Mouse (Mus musculus): ENCODE results near the gene Rex1bd. TPM values are rescaled to one million over a fixed set of nuclear protein-coding genes. Genes with fewer than 3 reads are reported as not detected.
A peak's percentile ranks its signal among the peaks of the same experiment; 100 is the strongest.

The Rex1bd gene
- polyA plus RNA-seq, 1 experiment from 2014 or later, result 138 TPM

DNA sequence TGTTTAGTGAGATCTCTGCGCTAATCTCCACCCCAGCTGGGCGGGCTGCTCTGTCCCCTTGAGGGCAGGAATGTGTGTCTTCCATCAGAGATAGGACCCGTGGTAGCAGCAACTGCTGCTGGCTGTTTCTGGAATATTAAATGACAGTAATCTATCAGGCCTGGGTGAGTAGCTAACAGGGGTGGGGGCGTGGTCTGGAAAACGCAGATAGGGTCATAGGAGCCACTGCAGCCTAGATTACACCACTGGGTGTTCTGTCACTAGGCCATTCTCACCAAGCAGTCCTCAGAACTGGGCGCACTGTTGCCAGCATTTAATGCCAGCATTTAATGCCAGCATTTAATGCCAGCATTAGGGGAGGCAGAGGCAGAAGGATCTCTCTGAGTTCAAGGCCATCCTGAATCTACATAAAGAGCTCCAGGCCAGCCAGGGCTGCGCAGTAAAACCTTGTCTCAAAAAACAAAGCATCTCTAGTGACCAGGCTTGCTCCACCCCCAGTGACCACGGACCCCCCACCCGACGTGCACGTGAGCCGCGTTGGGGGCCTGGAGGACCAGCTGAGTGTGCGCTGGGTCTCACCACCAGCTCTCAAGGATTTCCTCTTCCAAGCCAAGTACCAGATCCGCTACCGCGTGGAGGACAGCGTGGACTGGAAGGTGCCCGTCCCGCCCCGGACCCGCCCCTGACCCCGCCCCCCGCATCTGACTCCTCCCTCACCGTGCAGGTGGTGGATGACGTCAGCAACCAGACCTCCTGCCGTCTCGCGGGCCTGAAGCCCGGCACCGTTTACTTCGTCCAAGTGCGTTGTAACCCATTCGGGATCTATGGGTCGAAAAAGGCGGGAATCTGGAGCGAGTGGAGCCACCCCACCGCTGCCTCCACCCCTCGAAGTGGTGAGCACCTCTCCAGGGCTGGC, 5.9 kb downstream of the Rex1bd start:
- no peak overlapping the region for H3K4me3 ChIP-seq (ENCODE audit: control insufficient read depth in 1 of 2, insufficient read depth in 1 of 2, low read depth in 1 of 2, low read length in 2 of 2)
- H3K4me1 ChIP-seq (ENCODE audit: control insufficient read depth in 2 of 2, insufficient read depth in 2 of 2, low read length in 2 of 2), result peaks cover 14 to 32% of the 10 kb centered on the region in 2 experiments
- no peak overlapping the region for H3K27ac ChIP-seq (replicated peaks in 1 of 2; ENCODE audit: control insufficient read depth in 1 of 2, insufficient read depth in 1 of 2, low read depth in 2 of 2, low read length in 2 of 2)
- 9% methylated on average over 39 of the region's 39 CpGs for WGBS
- H3K9ac ChIP-seq (ENCODE audit: low read length), result no peak overlapping the region
- H3K4me2 ChIP-seq (ENCODE audit: low read length), result peak overlapping the region; percentile 31; the same call in 1 of the 2 replicates
- no peaks in the 10 kb centered on the region for H3K9me3 ChIP-seq (ENCODE audit: control insufficient read depth, low read length)
- H3K36me3 ChIP-seq (ENCODE audit: control insufficient read depth, insufficient read depth, low read length), result peaks cover 14% of the 10 kb centered on the region
- ATAC-seq (ENCODE audit: insufficient number of reproducible peaks, insufficient read depth, low FRiP score, low read depth), result no peak
- peaks cover 80% of the 10 kb centered on the region for H3K27me3 ChIP-seq (ENCODE audit: control insufficient read depth, insufficient read depth, low read length)

DNA sequence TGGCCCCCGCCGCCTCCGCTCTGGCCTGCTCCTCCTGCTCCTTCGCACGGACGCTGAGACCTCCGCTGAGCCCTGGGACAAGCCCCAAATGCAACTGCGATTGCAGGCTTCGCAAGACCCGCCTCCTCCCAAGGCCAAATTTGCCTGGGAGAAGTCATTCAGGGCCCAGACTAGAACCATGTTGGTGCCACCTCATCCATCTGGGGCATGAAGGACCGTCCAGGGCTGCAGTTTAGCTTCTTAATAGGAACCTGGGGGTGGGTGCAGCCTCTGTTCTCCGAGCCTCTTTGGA, 10.8 kb downstream of the Rex1bd start:
- H3K27me3 ChIP-seq (ENCODE audit: control insufficient read depth, insufficient read depth, low read length), result peaks cover 100% of the 10 kb centered on the region
- H3K9ac ChIP-seq (ENCODE audit: low read length), result no peak overlapping the region; the same call in 1 of the 2 replicates
- H3K4me3 ChIP-seq (ENCODE audit: control insufficient read depth in 1 of 2, insufficient read depth in 1 of 2, low read depth in 1 of 2, low read length in 2 of 2), result no peak overlapping the region
- peaks cover 4 to 21% of the 10 kb centered on the region in 2 experiments; a peak in 3 of 4 replicates for H3K4me1 ChIP-seq (ENCODE audit: control insufficient read depth in 2 of 2, insufficient read depth in 2 of 2, low read length in 2 of 2)
- H3K36me3 ChIP-seq (ENCODE audit: control insufficient read depth, insufficient read depth, low read length), result no peaks in the 10 kb centered on the region
- H3K27ac ChIP-seq (replicated peaks in 1 of 2; ENCODE audit: control insufficient read depth in 1 of 2, insufficient read depth in 1 of 2, low read depth in 2 of 2, low read length in 2 of 2), result no peak overlapping the region
- ATAC-seq (ENCODE audit: insufficient number of reproducible peaks, insufficient read depth, low FRiP score, low read depth), result no peak
- no peaks in the 10 kb centered on the region for H3K9me3 ChIP-seq (ENCODE audit: control insufficient read depth, low read length)
- H3K4me2 ChIP-seq (ENCODE audit: low read length), result no peak overlapping the region
- WGBS, result 8% methylated on average over 12 of the region's 12 CpGs

DNA sequence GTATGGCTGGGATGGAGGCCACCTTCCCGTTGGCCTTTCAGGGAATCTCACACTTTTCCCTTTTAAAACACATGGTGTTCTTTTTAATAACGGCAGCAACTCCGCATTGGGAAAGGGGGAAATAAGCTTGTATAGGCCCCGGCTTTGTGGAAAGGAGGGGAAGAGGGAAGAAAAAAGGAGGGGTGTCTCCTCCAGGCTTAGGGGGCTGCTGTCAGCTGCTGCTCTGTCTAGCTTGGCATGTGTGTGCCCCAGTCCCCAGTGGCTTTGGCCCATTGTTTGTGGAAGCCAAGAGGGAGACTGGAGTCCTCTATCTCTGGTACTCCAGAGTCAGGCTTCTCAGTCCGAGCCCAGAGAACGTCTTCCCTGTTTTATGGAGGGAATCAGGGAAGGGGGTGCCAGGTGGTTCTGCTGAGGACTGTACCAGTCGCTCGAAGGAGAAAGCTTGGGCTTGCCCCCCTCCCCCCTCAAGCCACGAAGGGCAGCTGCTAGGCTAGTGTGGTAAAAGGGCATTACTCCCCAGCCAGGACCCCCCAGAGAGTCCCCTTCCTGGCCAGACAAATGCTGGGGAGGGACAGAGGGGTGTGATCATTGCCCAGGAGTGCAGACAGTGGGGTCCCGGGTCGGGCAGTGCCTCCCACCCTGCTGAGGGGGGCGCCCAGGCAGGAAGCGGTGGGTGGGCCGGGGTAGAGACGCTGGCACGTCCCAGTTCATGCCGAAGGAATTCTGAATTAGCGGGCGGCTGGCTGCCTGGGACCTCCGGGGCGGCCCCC, 11.4 kb downstream of the Rex1bd start:
- peaks cover 4 to 20% of the 10 kb centered on the region in 2 experiments; a peak in 3 of 4 replicates for H3K4me1 ChIP-seq (ENCODE audit: control insufficient read depth in 2 of 2, insufficient read depth in 2 of 2, low read length in 2 of 2)

DNA sequence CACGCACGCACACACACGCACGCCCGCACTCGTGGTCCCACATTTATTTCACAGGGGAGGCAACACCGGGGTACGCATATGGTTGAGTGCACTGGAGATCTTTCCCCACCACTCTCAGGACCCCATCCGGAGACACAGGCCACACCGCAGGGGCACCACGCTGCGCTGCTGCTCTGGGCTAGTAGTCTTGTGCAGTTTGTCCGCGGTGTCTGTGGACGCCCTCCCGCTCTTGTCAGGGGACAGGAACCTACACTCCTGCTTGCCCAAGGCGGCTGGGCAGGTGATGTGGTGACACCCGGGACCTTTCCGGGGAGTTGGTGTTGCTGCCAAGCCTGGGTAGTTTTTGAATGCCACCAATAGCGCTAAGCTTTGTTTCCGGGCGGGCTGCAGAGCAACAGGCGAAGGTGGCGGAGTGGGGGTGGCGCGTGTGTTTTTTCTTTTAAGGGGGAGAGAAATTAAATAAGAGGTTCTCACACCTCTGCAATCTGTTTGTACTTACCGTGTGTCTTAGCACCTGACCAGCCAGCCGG, 12.1 kb downstream of the Rex1bd start:
- Histone ChIP-seq H3K9me3 (ENCODE audit: control insufficient read depth, low read length) (no peaks in the 10 kb centered on the region), H3K4me1 (ENCODE audit: control insufficient read depth in 2 of 2, insufficient read depth in 2 of 2, low read length in 2 of 2) (peaks cover 6 to 24% of the 10 kb centered on the region in 2 experiments; a peak in 3 of 4 replicates), H3K27ac (replicated peaks in 1 of 2; ENCODE audit: control insufficient read depth in 1 of 2, insufficient read depth in 1 of 2, low read depth in 2 of 2, low read length in 2 of 2) (no peak overlapping the region), H3K4me3 (ENCODE audit: control insufficient read depth in 1 of 2, insufficient read depth in 1 of 2, low read depth in 1 of 2, low read length in 2 of 2) (no peak overlapping the region), H3K9ac (ENCODE audit: low read length) (no peak overlapping the region), H3K36me3 (ENCODE audit: control insufficient read depth, insufficient read depth, low read length) (no peaks in the 10 kb centered on the region), H3K27me3 (ENCODE audit: control insufficient read depth, insufficient read depth, low read length) (peaks cover 100% of the 10 kb centered on the region), H3K4me2 (ENCODE audit: low read length) (0 out of 2 replicates have a peak overlapping the region, but pooled peaks have one; percentile 74)
- WGBS, result 4% methylated on average over 28 of the region's 28 CpGs
- no peak for ATAC-seq (ENCODE audit: insufficient number of reproducible peaks, insufficient read depth, low FRiP score, low read depth)

More for the DNA sequence above, 11.4 kb downstream of the Rex1bd start:
- Histone ChIP-seq H3K4me3 (ENCODE audit: control insufficient read depth in 1 of 2, insufficient read depth in 1 of 2, low read depth in 1 of 2, low read length in 2 of 2) (no peak overlapping the region), H3K27ac (replicated peaks in 1 of 2; ENCODE audit: control insufficient read depth in 1 of 2, insufficient read depth in 1 of 2, low read depth in 2 of 2, low read length in 2 of 2) (no peak overlapping the region), H3K9ac (ENCODE audit: low read length) (no peak overlapping the region; the same call in 1 of the 2 replicates), H3K27me3 (ENCODE audit: control insufficient read depth, insufficient read depth, low read length) (peaks cover 100% of the 10 kb centered on the region), H3K36me3 (ENCODE audit: control insufficient read depth, insufficient read depth, low read length) (no peaks in the 10 kb centered on the region), H3K4me2 (ENCODE audit: low read length) (no peak overlapping the region), H3K9me3 (ENCODE audit: control insufficient read depth, low read length) (no peaks in the 10 kb centered on the region)
- 8% methylated on average over 18 of the region's 21 CpGs for WGBS
- no peak for ATAC-seq (ENCODE audit: insufficient number of reproducible peaks, insufficient read depth, low FRiP score, low read depth)

DNA sequence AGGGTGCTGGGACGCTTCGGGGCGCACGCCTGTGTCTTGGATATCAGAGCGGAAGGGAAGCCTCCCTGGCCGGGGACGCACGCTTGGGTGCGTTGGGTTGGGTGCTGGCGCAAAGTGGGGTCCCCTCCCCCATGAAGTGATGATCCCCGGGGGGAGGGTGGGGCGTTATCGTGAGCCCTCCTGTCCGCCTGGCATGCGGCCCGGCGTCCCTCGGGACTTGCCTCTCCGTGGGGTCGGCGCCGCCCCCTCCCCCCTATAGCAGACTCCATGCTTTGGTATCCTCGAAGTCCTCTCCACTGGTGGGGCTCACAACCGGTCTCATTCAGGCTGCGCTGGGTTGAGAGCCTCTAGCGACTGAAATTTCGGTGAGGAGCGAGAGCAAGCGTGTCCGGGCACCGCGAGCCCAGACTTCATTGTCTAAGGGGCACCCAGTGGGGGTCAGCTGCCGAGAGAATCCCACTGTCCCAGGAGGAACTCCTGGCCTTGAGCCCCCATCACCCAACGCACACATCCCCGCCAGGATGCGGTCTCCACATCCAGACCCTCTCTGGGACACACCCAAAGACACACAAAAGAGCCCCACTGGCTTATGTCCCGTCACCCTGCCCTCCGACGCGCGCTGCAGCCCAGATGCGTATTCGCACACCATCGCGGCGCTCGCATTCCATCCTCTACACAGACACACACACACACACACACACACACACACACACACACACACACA, 12.7 kb downstream of the Rex1bd start:
- H3K9ac ChIP-seq (ENCODE audit: low read length), result no peak overlapping the region

DNA sequence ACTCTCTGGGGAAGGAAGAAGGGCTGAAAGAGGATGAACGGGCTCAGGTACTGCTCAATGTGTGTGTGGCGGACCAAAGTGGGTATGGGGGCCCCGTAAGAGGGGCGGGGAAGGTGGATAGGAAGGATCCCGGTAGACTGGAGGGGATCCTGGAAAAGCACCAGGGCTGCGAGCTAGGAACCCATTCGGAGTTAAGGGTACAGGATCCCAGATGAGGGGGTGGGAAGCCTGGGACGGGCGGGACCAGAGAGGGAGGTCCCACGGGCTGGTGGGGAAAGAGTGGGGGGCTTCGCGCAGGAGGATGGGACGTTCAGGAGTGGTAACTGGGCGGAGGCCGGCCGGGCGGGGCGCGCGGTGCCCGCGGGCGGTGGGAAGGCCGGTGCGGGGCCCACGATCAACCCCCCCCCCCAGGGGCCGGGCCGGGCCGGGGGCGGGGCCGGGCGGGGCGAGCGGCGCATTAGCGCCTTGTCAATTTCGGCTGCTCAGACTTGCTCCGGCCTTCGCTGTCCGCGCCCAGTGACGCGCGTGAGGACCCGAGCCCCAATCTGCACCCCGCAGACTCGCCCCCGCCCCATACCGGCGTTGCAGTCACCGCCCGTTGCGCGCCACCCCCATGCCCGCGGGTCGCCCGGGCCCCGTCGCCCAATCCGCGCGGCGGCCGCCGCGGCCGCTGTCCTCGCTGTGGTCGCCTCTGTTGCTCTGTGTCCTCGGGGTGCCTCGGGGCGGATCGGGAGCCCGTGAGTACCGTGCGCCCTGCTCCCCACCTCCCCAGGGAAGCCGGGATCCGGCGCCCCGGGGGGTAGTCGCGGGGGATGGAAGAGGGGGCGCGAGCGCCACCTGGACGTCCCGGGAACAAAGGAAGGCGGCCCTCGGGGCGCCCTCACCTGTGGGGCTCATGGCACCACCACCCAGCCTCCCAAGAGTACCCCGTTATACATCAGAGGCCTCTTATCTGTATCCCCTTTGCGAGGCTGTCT, 13.6 kb downstream of the Rex1bd start, which contains the start of gene Crlf1:
Gene Crlf1 (plus strand): TSS at position 495 of the 977 bp plus-strand sequence.
- peak within 1 kb of the TSS; percentile 31 to 34 for H3K4me3 ChIP-seq (ENCODE audit: control insufficient read depth in 1 of 2, insufficient read depth in 1 of 2, low read depth in 1 of 2, low read length in 2 of 2)
- 0 out of 2 replicates have a peak within 1 kb of the TSS, but pooled peaks have one; percentile 3 for H3K9ac ChIP-seq (ENCODE audit: low read length)
- H3K27ac ChIP-seq (replicated peaks in 1 of 2; ENCODE audit: control insufficient read depth in 1 of 2, insufficient read depth in 1 of 2, low read depth in 2 of 2, low read length in 2 of 2), result no peak within 1 kb of the TSS
- H3K9me3 ChIP-seq (ENCODE audit: control insufficient read depth, low read length), result no peaks in the 10 kb centered on the region
- peaks cover 100% of the 10 kb centered on the region for H3K27me3 ChIP-seq (ENCODE audit: control insufficient read depth, insufficient read depth, low read length)
- under 1% methylated on average over 76 of the region's 93 CpGs for WGBS
- peak within 1 kb of the TSS; percentile 74 for H3K4me2 ChIP-seq (ENCODE audit: low read length)
- no peaks in the 10 kb centered on the region for H3K36me3 ChIP-seq (ENCODE audit: control insufficient read depth, insufficient read depth, low read length)
- no peak for ATAC-seq (ENCODE audit: insufficient number of reproducible peaks, insufficient read depth, low FRiP score, low read depth)
- H3K4me1 ChIP-seq (ENCODE audit: control insufficient read depth in 2 of 2, insufficient read depth in 2 of 2, low read length in 2 of 2), result peaks cover 12 to 37% of the 10 kb centered on the region in 2 experiments; a peak in 3 of 4 replicates

More for the DNA sequence above, 12.7 kb downstream of the Rex1bd start:
- H3K4me3 ChIP-seq (ENCODE audit: control insufficient read depth in 1 of 2, insufficient read depth in 1 of 2, low read depth in 1 of 2, low read length in 2 of 2), result peak overlapping the region in 1 of 2 experiments; percentile 34; a peak in 2 of 4 replicates
- no peaks in the 10 kb centered on the region for H3K9me3 ChIP-seq (ENCODE audit: control insufficient read depth, low read length)
- 1% methylated on average over 47 of the region's 47 CpGs for WGBS
- H3K4me1 ChIP-seq (ENCODE audit: control insufficient read depth in 2 of 2, insufficient read depth in 2 of 2, low read length in 2 of 2), result peaks cover 8 to 30% of the 10 kb centered on the region in 2 experiments; a peak in 3 of 4 replicates
- H3K4me2 ChIP-seq (ENCODE audit: low read length), result peak overlapping the region; percentile 74
- ATAC-seq (ENCODE audit: insufficient number of reproducible peaks, insufficient read depth, low FRiP score, low read depth), result no peak
- H3K27me3 ChIP-seq (ENCODE audit: control insufficient read depth, insufficient read depth, low read length), result peaks cover 100% of the 10 kb centered on the region
- H3K36me3 ChIP-seq (ENCODE audit: control insufficient read depth, insufficient read depth, low read length), result no peaks in the 10 kb centered on the region
- H3K27ac ChIP-seq (replicated peaks in 1 of 2; ENCODE audit: control insufficient read depth in 1 of 2, insufficient read depth in 1 of 2, low read depth in 2 of 2, low read length in 2 of 2), result no peak overlapping the region
